Mouse (Mus musculus) limb, embryonic 15.5 days (tissue): ENCODE data around the gene Serpina6. TPM values are rescaled to one million over a fixed set of nuclear protein-coding genes. Genes with fewer than 3 reads are reported as not detected.
"Not testable (repeated sequence)": the region's sequence is repeated elsewhere in the genome, so short reads cannot be mapped to it uniquely, and the experiment has no call there.

Experiments used
- ATAC-seq: fragments of 200-750 bp; cut with Nextera tagmentation; 2 replicates; pipeline ENCODE4 v1.8.0; 2017; ENCODE audit warnings: low read depth, moderate TSS enrichment; ENCODE audit not compliant: insufficient number of reproducible peaks, low FRiP score, low TSS enrichment
- H3K27ac ChIP-seq: fragments of 300-500 bp; sonication (generic); 2 replicates; pipeline ENCODE4 v1.5.1; 2015; ENCODE audit warnings: moderate library complexity, mild to moderate bottlenecking, inconsistent platforms
- H3K27me3 ChIP-seq: fragments of 300-500 bp; sonication (generic); 2 replicates; pipeline ENCODE4 v1.6.1; 2015; ENCODE audit warnings: inconsistent platforms
- H3K36me3 ChIP-seq: fragments of 300-500 bp; sonication (generic); 2 replicates; pipeline ENCODE4 v1.6.1; 2015; ENCODE audit warnings: inconsistent platforms
- H3K4me1 ChIP-seq: fragments of 300-500 bp; sonication (generic); 2 replicates; pipeline ENCODE4 v1.6.1; 2015; ENCODE audit warnings: inconsistent platforms
- H3K4me2 ChIP-seq: fragments of 300-500 bp; sonication (generic); 2 replicates; pipeline ENCODE4 v1.6.1; 2015; ENCODE audit warnings: mild to moderate bottlenecking, inconsistent platforms
- H3K4me3 ChIP-seq: fragments of 300-500 bp; sonication (generic); 2 replicates; pipeline ENCODE4 v1.5.1; 2015; ENCODE audit warnings: mild to moderate bottlenecking, inconsistent platforms
- H3K9ac ChIP-seq: fragments of 300-500 bp; sonication (generic); 2 replicates; pipeline ENCODE4 v1.6.1; 2015; ENCODE audit warnings: inconsistent platforms
- H3K9me3 ChIP-seq: fragments of 300-500 bp; sonication (generic); 2 replicates; pipeline ENCODE4 v1.6.1; 2016; ENCODE audit warnings: inconsistent platforms
- WGBS: fragments of 180-500 bp; shearing (Covaris S2); methylation state at CpG from one replicate; pipeline ENCODE4 v1.1.7; 2015; 5-methylcytosine and 5-hydroxymethylcytosine counted together
- polyA plus RNA-seq: library from polyadenylated mRNA; unstranded; fragments of >200 nt; fragmentation: Nextera tagmentation; extraction: Ambion mirVana; gene quantifications from 2 replicates; pipeline ENCODE4 v1.2.1, GENCODE M21; 2015

Serpina6 gene
- polyA plus RNA-seq, 1 experiment from 2014 or later: 4.1 TPM

DNA sequence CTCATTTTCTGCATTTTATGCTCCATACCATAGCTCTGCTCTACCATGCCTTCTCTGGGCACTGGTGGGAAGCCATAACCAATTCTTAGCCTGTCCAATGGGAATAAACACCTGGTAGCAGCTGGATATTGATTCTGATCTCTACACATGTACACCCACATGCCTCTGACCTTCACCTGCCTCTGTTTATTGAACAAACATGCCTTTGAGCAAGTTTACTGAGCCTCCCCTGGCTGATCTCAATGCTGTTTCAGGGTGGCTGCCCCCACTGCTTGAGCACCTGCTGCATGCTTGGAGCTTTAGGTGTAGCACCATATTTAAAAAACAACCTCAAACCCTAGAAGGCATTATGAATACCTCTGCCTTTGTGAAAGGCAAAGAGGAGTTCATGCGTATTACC, 22.8 kb upstream of the Serpina6 start:
- ATAC-seq, H3K27ac ChIP-seq, H3K4me3 ChIP-seq, H3K36me3 ChIP-seq, H3K4me1 ChIP-seq, H3K9ac ChIP-seq, H3K4me2 ChIP-seq, H3K9me3 ChIP-seq, H3K27me3 ChIP-seq: not testable (repeated sequence)
- 92% methylated on average over 1 of the region's 1 CpGs for WGBS

DNA sequence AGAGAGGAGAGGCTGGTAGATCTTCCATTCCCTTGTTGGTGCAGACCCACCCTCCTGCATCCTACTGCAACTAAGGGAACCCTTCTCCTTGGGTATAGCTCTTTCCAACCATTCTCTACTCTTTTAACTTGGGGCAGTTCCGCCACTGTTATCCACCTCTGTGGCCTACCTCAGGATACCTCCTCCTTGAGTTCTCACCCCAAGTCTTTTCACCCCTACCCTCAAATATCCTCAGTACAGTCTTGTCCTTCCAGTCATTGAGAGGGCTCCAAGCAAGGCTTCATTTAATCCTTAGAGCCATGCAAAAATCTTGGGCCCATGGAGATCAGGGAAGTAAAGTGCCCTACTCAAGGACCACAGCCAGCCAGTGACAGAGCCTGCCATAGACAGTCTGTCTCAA, 19.0 kb upstream of the Serpina6 start, which contains the start of gene Serpina16:
Serpina16 (minus strand) TSS at position 101 of the 400 bp plus-strand sequence.
- H3K36me3 ChIP-seq: no peaks in the 10 kb centered on the region
- WGBS: 93% methylated on average over 1 of the region's 1 CpGs
- no peaks in the 10 kb centered on the region for H3K27me3 ChIP-seq
- H3K4me2 ChIP-seq: no peak within 1 kb of the TSS
- H3K9ac ChIP-seq: no peak within 1 kb of the TSS
- no peaks in the 10 kb centered on the region for H3K4me1 ChIP-seq
- no peak within 1 kb of the TSS for H3K27ac ChIP-seq
- H3K4me3 ChIP-seq: no peak within 1 kb of the TSS
- no peaks in the 10 kb centered on the region for H3K9me3 ChIP-seq
- ATAC-seq: no peak

DNA sequence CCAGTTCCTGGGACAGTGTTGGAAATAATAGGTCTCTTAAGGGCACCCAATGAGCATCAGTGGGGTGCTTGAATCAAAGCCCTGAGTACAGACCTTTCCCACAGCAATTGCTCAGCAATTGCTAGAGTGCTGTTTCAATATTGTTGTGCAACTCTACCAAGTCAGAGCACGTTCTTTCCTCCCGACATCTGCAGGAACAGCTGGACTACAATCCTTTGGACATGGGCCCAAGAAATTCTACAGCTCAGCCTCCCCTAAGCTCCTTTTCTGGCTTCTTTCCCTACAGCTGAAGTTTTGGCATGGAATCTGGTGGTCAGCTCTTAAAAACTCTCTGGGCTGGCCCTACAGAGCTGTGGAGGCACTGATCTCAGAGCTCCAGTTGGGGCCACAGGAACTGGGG, 16.2 kb upstream of the Serpina6 start:
- ATAC-seq: no peak
- H3K9me3 ChIP-seq: no peaks in the 10 kb centered on the region
- no peak overlapping the region for H3K27ac ChIP-seq
- H3K4me1 ChIP-seq: no peaks in the 10 kb centered on the region
- no peaks in the 10 kb centered on the region for H3K27me3 ChIP-seq
- H3K4me3 ChIP-seq: no peak overlapping the region
- no peaks in the 10 kb centered on the region for H3K36me3 ChIP-seq
- WGBS: 47% methylated on average over 2 of the region's 2 CpGs
- no peak overlapping the region for H3K4me2 ChIP-seq
- H3K9ac ChIP-seq: no peak overlapping the region

DNA sequence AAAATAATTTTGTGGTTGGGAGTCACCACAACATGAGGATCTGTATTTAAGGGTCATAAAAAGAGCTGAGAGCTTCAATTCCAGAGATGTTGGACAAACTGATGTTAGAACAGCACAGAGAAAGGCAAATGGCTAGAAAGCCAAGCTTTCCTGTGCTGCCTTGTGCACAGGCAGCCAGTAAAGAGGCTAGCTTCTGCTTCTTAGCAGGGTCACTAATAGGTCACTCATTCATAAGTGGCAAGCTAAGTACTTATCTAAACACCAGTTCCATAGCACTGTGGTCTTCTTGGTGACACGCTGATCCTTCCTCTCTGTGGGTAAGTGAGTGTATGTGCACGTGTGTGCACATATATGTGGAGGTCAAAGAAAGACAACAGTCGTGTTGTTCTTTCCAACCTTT, 14.5 kb upstream of the Serpina6 start:
- Histone ChIP-seq H3K4me1 (no peaks in the 10 kb centered on the region), H3K9me3 (no peaks in the 10 kb centered on the region), H3K36me3 (no peaks in the 10 kb centered on the region), H3K9ac (no peak overlapping the region), H3K27me3 (no peaks in the 10 kb centered on the region), H3K4me3 (no peak overlapping the region), H3K27ac (no peak overlapping the region), H3K4me2 (no peak overlapping the region)
- no peak for ATAC-seq
- WGBS: 82% methylated on average over 3 of the region's 3 CpGs

DNA sequence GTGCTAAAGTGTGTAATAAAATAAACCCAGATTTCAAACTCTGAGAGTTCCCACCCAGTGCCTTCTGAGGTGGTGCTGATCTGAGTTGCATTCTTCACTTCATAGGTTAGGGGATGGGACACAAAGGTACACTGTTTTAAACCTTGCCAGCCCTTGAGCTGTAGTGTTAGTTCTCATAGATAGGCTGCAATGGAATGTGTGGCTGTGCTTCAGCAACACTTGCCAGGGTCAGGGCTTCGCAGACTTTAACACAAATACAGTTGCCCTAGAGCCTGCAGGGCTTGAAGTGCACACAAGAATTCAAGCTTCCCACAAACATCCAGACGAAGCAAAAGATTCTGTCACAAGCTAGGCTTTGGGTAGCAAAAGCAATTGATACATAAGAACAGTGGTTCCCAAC, 14.0 kb upstream of the Serpina6 start:
- Histone ChIP-seq H3K36me3 (no peaks in the 10 kb centered on the region), H3K9me3 (no peaks in the 10 kb centered on the region), H3K27ac (no peak overlapping the region), H3K4me3 (no peak overlapping the region), H3K4me2 (no peak overlapping the region), H3K4me1 (no peaks in the 10 kb centered on the region), H3K9ac (no peak overlapping the region), H3K27me3 (no peaks in the 10 kb centered on the region)
- no peak for ATAC-seq
- 62% methylated on average over 2 of the region's 2 CpGs for WGBS

DNA sequence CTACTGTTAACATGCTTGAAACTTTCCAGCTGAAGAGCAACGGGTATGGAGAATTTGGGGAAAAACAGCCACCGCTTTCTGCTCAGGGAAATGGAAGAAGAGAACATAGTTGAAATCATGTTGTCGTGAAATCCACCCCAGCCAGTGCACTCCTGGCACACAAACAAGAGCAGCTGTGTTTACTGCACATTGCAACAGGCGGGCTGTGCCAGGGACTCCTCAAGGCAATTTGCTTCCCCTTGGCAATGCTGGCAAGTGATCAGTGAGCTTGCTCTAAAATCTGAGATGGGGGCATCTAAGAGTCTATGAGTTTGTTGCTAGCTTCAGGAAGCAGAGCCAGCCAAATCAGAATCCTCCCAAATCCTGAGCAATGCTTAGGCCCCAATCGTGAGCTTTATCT, 13.3 kb upstream of the Serpina6 start:
- Histone ChIP-seq H3K9ac (no peak overlapping the region), H3K27ac (no peak overlapping the region), H3K4me3 (no peak overlapping the region), H3K4me1 (no peaks in the 10 kb centered on the region), H3K4me2 (no peak overlapping the region), H3K27me3 (no peaks in the 10 kb centered on the region), H3K36me3 (no peaks in the 10 kb centered on the region), H3K9me3 (no peaks in the 10 kb centered on the region)
- ATAC-seq: no peak
- WGBS: 75% methylated on average over 5 of the region's 5 CpGs

DNA sequence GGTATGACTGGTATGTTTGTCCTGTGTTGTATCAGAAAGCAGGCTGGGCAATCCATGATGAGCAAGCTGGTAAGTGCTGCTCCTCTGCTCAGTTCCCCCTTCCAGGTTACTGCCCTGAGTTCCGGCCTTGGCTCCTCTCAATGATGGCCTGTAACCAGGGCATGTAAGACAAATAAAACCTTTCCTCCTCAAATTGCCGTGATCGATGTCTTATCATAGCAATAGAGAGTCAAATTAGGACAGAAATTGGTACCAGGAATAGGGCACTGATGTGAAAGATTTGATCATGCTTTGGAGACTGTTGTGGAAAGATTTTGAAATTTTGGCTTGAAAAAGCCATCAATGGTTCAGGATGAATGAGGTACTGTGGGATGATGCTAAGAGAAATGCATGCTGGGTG, 8.3 kb upstream of the Serpina6 start:
- no peak overlapping the region for H3K4me3 ChIP-seq
- H3K27ac ChIP-seq: no peak overlapping the region
- H3K36me3 ChIP-seq: no peaks in the 10 kb centered on the region
- H3K4me2 ChIP-seq: no peak overlapping the region
- WGBS: 83% methylated on average over 3 of the region's 3 CpGs
- H3K4me1 ChIP-seq: no peaks in the 10 kb centered on the region
- H3K27me3 ChIP-seq: no peaks in the 10 kb centered on the region
- ATAC-seq: no peak
- H3K9me3 ChIP-seq: no peaks in the 10 kb centered on the region
- H3K9ac ChIP-seq: no peak overlapping the region

DNA sequence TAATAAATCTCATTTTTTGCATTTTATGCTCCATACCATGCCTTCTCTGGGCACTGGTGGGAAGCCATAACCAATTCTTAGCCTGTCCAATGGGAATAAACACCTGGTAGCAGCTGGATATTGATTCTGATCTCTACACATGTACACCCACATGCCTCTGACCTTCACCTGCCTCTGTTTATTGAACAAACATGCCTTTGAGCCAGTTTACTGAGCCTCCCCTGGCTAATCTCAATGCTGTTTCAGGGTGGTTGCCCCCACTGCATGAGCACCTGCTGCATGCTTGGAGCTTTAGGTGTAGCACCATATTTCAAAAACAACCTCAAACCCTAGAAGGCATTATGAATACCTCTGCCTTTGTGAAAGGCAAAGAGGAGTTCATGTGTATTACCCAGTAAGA, 5.0 kb upstream of the Serpina6 start:
- H3K9me3 ChIP-seq, H3K4me1 ChIP-seq, ATAC-seq, H3K27me3 ChIP-seq, H3K9ac ChIP-seq, H3K27ac ChIP-seq, H3K36me3 ChIP-seq, H3K4me3 ChIP-seq, H3K4me2 ChIP-seq: not testable (repeated sequence)

DNA sequence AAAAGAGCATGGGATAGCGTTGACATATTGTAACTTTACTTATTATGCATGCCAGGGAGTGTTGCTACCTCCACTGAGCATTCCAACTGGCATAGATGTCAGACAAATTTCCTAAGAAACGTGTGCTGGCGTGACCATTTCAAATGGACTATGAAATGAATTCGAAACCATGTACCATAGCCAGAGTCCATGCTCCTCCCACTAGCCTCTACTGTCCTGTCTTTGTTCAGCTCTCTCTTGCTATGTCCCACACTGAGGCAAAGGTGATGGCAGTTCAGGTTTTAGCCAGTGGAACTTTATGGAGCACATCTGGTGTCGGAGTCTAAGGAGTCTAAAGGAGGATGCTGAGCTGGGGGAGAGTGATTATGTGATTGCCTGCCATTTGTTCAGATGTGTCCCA, 3.1 kb upstream of the Serpina6 start:
- H3K27me3 ChIP-seq: no peaks in the 10 kb centered on the region
- H3K27ac ChIP-seq: no peak overlapping the region
- H3K9me3 ChIP-seq: no peaks in the 10 kb centered on the region
- H3K4me2 ChIP-seq: no peak overlapping the region
- no peak overlapping the region for H3K9ac ChIP-seq
- H3K4me1 ChIP-seq: no peaks in the 10 kb centered on the region
- no peak overlapping the region for H3K4me3 ChIP-seq
- 82% methylated on average over 5 of the region's 5 CpGs for WGBS
- no peak for ATAC-seq
- no peaks in the 10 kb centered on the region for H3K36me3 ChIP-seq

DNA sequence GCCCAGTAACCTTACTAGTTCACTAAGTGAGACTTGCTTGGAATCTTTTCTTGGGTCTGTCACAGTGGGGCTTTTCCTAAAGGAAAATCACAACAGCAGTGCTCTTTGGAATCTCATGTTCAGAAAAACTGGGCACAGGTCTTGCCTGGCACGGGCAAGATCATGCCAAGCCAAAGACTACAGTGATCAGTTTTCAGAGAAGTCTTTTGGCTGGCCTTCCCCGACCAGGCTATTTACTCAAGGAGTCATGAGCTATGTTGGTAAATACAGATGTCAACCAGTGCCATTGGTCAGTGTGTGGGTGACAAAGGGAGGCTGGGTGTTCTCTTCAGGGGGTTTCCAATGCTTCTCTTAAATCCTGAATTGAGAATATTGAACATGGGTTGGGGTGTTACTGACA, 2.2 kb upstream of the Serpina6 start:
- Histone ChIP-seq H3K4me3 (no peak overlapping the region), H3K4me1 (no peaks in the 10 kb centered on the region), H3K9me3 (no peaks in the 10 kb centered on the region), H3K27ac (no peak overlapping the region), H3K27me3 (no peaks in the 10 kb centered on the region), H3K36me3 (no peaks in the 10 kb centered on the region), H3K4me2 (no peak overlapping the region), H3K9ac (no peak overlapping the region)
- WGBS: 83% methylated on average over 2 of the region's 2 CpGs
- no peak for ATAC-seq

DNA sequence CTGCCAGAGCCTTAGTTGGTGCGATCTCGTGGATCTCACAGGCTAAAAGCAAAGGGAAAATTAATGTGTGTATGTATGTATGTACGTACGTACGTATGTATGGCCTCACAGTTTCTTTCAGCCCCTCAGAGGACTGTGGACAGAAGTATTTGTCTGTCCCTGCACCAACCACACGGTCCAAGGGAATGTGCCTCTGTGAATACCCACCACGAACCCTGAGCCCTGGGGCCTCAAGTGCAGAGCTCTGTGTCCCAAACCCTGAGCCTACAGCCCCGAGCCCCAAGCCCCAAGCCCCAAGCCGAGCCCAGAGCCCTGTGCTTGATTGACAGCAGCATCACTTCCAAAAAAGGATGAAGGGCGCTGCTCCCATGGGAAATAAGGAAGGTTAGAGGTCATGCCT, 979 bp upstream of the Serpina6 start:
- no peak overlapping the region for H3K4me2 ChIP-seq
- ATAC-seq: no peak
- no peak overlapping the region for H3K27ac ChIP-seq
- no peaks in the 10 kb centered on the region for H3K27me3 ChIP-seq
- WGBS: 79% methylated on average over 10 of the region's 10 CpGs
- H3K36me3 ChIP-seq: no peaks in the 10 kb centered on the region
- no peak overlapping the region for H3K9ac ChIP-seq
- H3K4me1 ChIP-seq: no peaks in the 10 kb centered on the region
- H3K4me3 ChIP-seq: no peak overlapping the region
- no peaks in the 10 kb centered on the region for H3K9me3 ChIP-seq

DNA sequence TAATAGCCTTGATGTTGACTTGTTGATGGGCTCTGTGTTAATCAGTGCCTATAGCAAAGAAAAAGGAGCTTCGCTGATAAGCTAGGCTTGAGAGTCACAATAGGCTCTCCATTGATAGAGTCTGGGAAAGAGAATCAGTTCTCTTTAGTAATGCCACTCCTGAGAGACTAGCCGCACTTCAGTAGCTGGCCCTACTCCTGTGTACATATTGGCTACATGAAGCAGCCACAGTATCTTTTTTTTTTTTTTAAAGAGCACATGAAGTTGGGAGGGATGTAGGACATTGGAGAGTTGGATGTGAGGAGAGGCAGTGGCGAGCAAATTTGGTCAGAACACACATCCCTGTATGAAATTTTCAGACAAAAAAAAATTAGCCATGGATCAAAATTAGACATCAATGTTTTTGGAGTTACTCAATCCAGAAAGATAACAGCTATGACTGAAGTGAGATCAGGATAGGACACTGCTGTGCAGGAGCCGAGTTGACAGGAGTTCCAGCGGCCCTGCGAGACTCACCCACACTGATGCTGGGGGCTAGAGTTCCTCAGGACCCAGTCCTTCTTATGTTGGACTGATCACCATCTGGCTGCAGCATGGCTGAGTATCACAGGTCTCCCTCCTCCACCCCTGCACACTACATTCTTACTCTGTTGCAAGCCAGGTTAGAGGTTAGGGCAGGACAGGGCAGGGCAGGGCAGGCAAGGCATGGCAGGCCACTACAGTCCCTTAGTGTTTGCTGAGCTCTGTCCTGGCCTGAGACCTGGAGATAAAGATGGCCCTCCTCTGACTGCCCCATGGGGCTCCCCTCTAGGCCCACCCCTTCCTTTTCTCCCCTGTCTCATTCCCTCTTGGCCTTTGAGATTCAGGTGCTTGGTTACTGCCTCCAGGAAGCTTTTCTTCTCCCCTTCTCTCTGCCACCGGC, 1.6 kb downstream of the Serpina6 start:
- 0 out of 2 replicates have a peak, but pooled peaks have one; percentile 13 for ATAC-seq
- no peak overlapping the region for H3K4me3 ChIP-seq
- WGBS: 87% methylated on average over 7 of the region's 7 CpGs
- no peaks in the 10 kb centered on the region for H3K27me3 ChIP-seq
- no peak overlapping the region for H3K27ac ChIP-seq
- no peak overlapping the region for H3K4me2 ChIP-seq
- H3K36me3 ChIP-seq: no peaks in the 10 kb centered on the region
- H3K9ac ChIP-seq: no peak overlapping the region
- H3K4me1 ChIP-seq: no peaks in the 10 kb centered on the region
- H3K9me3 ChIP-seq: no peaks in the 10 kb centered on the region

DNA sequence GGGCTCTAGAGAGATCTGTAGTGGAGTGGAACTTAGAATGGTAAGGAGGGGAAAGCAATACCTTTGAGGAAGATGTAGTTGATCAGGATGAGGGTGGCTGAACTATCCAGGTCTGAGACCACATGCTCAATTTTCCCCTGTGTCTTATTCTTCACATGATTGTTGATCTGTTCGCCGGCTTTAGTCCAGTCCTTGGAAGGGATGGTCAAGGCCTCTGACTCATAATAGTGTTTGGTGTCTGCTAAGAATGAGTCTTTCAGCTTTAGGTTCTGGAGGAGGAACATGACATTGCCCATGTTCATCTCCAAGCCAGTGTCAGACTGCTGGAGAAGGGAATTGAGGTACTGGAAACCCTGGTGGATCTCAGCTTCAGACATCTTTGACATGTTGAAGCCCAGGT, 3.2 kb downstream of the Serpina6 start:
- Histone ChIP-seq H3K4me2 (no peak overlapping the region), H3K9ac (no peak overlapping the region), H3K27me3 (no peaks in the 10 kb centered on the region), H3K36me3 (no peaks in the 10 kb centered on the region), H3K9me3 (no peaks in the 10 kb centered on the region), H3K27ac (no peak overlapping the region), H3K4me1 (no peaks in the 10 kb centered on the region), H3K4me3 (no peak overlapping the region)
- ATAC-seq: no peak
- WGBS: 93% methylated on average over 2 of the region's 2 CpGs
